Mouse (Mus musculus) heart, embryonic 14.5 days (tissue): Measurements from ENCODE around the gene Piga. TPM values are rescaled to one million over a fixed set of nuclear protein-coding genes. Genes with fewer than 3 reads are reported as not detected.

Experiments used
- ATAC-seq: fragments of 200-750 bp; cut with Nextera tagmentation; 2 replicates; pipeline ENCODE4 v1.8.0; 2017; ENCODE audit warnings: low read depth, moderate TSS enrichment; ENCODE audit not compliant: insufficient number of reproducible peaks, insufficient read depth, low FRiP score
- H3K27ac ChIP-seq, 2 experiments: fragments of 200-500 bp in 1 of 2; fragments of 300-500 bp in 1 of 2; sonication (generic) in 1 of 2; replicated peaks in 1 of 2; 2 replicates each; pipeline ENCODE4 v1.5.1; 2012 to 2014; ENCODE audit warnings: low read depth in 2 of 2, low read length in 2 of 2, control low read depth in 1 of 2, mild to moderate bottlenecking in 1 of 2, mixed read lengths in 1 of 2; ENCODE audit not compliant: control insufficient read depth in 1 of 2, insufficient read depth in 1 of 2
- H3K27me3 ChIP-seq: fragments of 300-500 bp; sonication (generic); 2 replicates; pipeline ENCODE4 v1.6.1; 2014; ENCODE audit warnings: mild to moderate bottlenecking, low read length, control low read depth; ENCODE audit not compliant: control insufficient read depth, insufficient read depth
- H3K36me3 ChIP-seq: fragments of 300-500 bp; sonication (generic); 2 replicates; pipeline ENCODE4 v1.6.1; 2014; ENCODE audit warnings: mild to moderate bottlenecking, control low read depth, low read length, mixed read lengths; ENCODE audit not compliant: control insufficient read depth, insufficient read depth
- H3K4me1 ChIP-seq, 2 experiments: fragments of 200-500 bp in 1 of 2; fragments of 300-500 bp in 1 of 2; sonication (generic) in 1 of 2; 2 replicates each; pipeline ENCODE4 v1.6.1; 2012 to 2014; ENCODE audit warnings: low read length in 2 of 2, control low read depth in 1 of 2, mixed read lengths in 1 of 2; ENCODE audit not compliant: control insufficient read depth in 2 of 2, insufficient read depth in 2 of 2
- H3K4me2 ChIP-seq: fragments of 300-500 bp; sonication (generic); 2 replicates; pipeline ENCODE4 v1.6.1; 2014; ENCODE audit warnings: mild to moderate bottlenecking, low read length
- H3K4me3 ChIP-seq, 2 experiments: fragments of 200-500 bp in 1 of 2; fragments of 300-500 bp in 1 of 2; sonication (generic) in 1 of 2; 2 replicates each; pipeline ENCODE4 v1.5.1; 2012 to 2014; ENCODE audit warnings: low read length in 2 of 2, mild to moderate bottlenecking in 2 of 2, control low read depth in 1 of 2, low read depth in 1 of 2, moderate library complexity in 1 of 2; ENCODE audit not compliant: control insufficient read depth in 1 of 2, insufficient read depth in 1 of 2
- H3K9ac ChIP-seq: fragments of 300-500 bp; sonication (generic); 2 replicates; pipeline ENCODE4 v1.6.1; 2014; ENCODE audit warnings: mild to moderate bottlenecking, low read length
- H3K9me3 ChIP-seq: fragments of 300-500 bp; sonication (generic); 2 replicates; pipeline ENCODE4 v1.6.1; 2016; ENCODE audit warnings: low read length, control low read depth; ENCODE audit not compliant: control insufficient read depth
- WGBS: fragments of 180-500 bp; shearing (Covaris S2); extraction: QIAGEN DNeasy Blood & Tissue Kit; methylation state at CpG from one replicate; pipeline ENCODE4 v1.1.7; 2014; 5-methylcytosine and 5-hydroxymethylcytosine counted together
- polyA plus RNA-seq: library from polyadenylated mRNA; unstranded; fragments of >200 nt; fragmentation: Nextera tagmentation; extraction: Ambion mirVana; gene quantifications from 2 replicates; pipeline ENCODE4 v1.2.1, GENCODE M21; 2014

Gene Piga
- polyA plus RNA-seq, 1 experiment from 2014 or later: 7.9 TPM

DNA sequence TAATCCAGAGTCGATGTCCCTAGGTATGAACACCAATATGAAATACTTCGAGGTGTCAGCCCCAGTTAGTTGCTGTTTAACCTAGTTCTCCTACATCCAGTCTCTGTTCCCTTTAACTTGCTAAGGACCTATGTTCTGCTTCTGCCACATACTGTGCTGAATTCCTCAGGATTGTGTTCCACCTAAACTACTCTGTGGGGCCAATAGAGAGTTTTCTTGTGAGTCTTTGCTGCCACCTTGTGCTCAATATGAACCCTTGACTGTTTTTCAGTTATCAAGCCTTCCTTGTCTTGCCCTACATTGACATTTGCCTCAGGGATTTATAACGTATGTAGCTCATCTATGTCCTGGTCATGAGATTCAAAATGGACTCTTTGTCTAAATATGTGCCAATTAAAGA, 21.1 kb upstream of the Piga start:
- H3K4me3 ChIP-seq: no peak overlapping the region
- H3K27ac ChIP-seq: no peak overlapping the region
- H3K4me2 ChIP-seq: no peak overlapping the region
- ATAC-seq: no peak
- no peaks in the 10 kb centered on the region for H3K27me3 ChIP-seq
- H3K36me3 ChIP-seq: no peaks in the 10 kb centered on the region
- WGBS: 52% methylated on average over 3 of the region's 3 CpGs
- H3K4me1 ChIP-seq: no peaks in the 10 kb centered on the region
- H3K9me3 ChIP-seq: no peaks in the 10 kb centered on the region
- H3K9ac ChIP-seq: no peak overlapping the region

- no peak overlapping the region for H3K27ac ChIP-seq
These were observed 14.4 kb upstream of the Piga start for GRCm38 (mm10) chrX:164405080-164405649.

GRCm38 (mm10) chrX:164406133-164407022, 13.2 kb upstream of the Piga start:
- Histone ChIP-seq H3K4me1 (no peaks in the 10 kb centered on the region), H3K4me3 (no peak overlapping the region), H3K4me2 (no peak overlapping the region), H3K27ac (no peak overlapping the region), H3K9ac (no peak overlapping the region), H3K27me3 (no peaks in the 10 kb centered on the region), H3K36me3 (no peaks in the 10 kb centered on the region), H3K9me3 (no peaks in the 10 kb centered on the region)
- WGBS: 67% methylated on average over 9 of the region's 9 CpGs
- no peak for ATAC-seq

More at GRCm38 (mm10) chrX:164405080-164405649, 14.4 kb upstream of the Piga start:
- no peak overlapping the region for H3K4me3 ChIP-seq
- no peak overlapping the region for H3K4me2 ChIP-seq
- H3K4me1 ChIP-seq: no peaks in the 10 kb centered on the region
- no peaks in the 10 kb centered on the region for H3K36me3 ChIP-seq
- ATAC-seq: no peak
- H3K27me3 ChIP-seq: no peaks in the 10 kb centered on the region
- H3K9ac ChIP-seq: no peak overlapping the region
- H3K9me3 ChIP-seq: no peaks in the 10 kb centered on the region

DNA sequence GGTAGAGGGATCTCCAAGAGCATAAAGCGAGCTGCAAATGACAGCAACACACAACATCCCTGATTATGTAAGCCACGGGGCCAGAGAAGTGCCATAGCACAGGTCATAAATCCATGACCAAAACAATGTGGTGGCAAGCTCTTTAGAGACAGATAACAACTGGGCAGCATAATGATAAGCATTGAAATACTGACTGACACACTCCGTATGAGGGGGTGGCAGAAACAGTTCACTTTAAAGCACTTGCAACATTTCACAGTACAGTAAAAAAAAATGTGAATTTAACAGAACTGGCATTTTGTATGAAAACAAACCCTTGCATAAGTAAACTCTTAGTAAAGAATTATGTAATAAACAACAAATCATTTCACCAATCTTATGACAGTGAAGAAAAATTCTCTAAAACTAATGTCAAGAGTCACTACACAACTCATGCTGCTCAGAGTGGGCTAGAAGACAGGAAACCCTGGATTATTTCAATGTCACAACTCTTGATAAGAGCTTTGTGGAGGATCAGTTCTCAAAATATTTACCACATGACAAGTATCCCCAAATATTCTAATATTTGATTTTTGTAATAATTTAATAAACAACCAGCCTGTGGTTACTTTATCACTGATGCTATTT, 11.2 kb upstream of the Piga start:
- Histone ChIP-seq H3K4me3 (no peak overlapping the region), H3K27ac (no peak overlapping the region), H3K36me3 (no peaks in the 10 kb centered on the region), H3K9ac (no peak overlapping the region), H3K4me2 (no peak overlapping the region), H3K9me3 (no peaks in the 10 kb centered on the region), H3K4me1 (no peaks in the 10 kb centered on the region), H3K27me3 (no peaks in the 10 kb centered on the region)
- WGBS: 45% methylated on average over 3 of the region's 3 CpGs
- ATAC-seq: no peak

DNA sequence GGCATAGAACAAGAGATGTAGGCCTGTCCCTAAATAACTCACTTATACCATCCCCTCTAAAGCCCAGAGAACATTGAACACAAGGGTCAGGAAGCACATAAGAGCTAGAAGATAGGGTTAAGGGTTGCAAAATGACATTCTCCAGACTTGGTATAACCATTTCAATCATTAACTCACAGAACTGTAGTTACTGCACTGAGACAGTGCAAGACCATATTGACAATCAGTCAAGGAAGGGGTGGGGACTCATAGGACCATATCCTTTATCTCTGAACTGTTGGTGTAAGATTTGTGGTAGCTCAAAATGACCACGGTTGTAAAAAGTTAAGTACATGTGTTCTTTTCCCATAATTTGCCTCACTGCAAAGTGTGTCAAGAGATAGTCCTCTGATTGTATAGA, 9.0 kb upstream of the Piga start:
- ATAC-seq: no peak
- H3K36me3 ChIP-seq: no peaks in the 10 kb centered on the region
- no peak overlapping the region for H3K27ac ChIP-seq
- 64% methylated on average over 1 of the region's 1 CpGs for WGBS
- no peak overlapping the region for H3K9ac ChIP-seq
- no peaks in the 10 kb centered on the region for H3K9me3 ChIP-seq
- H3K4me3 ChIP-seq: no peak overlapping the region
- no peaks in the 10 kb centered on the region for H3K27me3 ChIP-seq
- H3K4me1 ChIP-seq: no peaks in the 10 kb centered on the region
- no peak overlapping the region for H3K4me2 ChIP-seq

DNA sequence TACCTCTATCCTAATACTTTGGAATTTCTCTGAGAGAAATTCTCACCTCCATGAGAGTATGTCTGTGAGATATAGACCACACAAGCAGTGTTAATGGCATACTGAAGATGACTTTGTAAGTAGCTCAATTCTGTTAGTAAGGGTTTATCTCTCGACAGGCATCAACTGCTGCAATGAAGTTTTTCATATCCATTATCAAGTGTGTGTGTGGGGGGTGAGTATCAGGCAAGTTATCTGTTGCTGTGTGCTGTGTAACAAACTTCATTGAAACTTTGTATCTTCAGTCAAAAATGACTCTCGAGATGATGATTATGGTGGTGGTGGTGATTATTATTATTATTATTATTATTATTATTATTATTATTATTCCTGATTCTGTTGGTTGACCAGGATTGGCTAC, 2.8 kb upstream of the Piga start:
- H3K4me3 ChIP-seq: no peak overlapping the region
- H3K4me1 ChIP-seq: peaks cover 0 to 6% of the 10 kb centered on the region in 2 experiments; a peak in 1 of 4 replicates
- no peak overlapping the region for H3K4me2 ChIP-seq
- no peak overlapping the region for H3K27ac ChIP-seq
- H3K27me3 ChIP-seq: no peaks in the 10 kb centered on the region
- H3K36me3 ChIP-seq: no peaks in the 10 kb centered on the region
- H3K9ac ChIP-seq: no peak overlapping the region
- no peak for ATAC-seq
- 70% methylated on average over 2 of the region's 2 CpGs for WGBS
- no peaks in the 10 kb centered on the region for H3K9me3 ChIP-seq

DNA sequence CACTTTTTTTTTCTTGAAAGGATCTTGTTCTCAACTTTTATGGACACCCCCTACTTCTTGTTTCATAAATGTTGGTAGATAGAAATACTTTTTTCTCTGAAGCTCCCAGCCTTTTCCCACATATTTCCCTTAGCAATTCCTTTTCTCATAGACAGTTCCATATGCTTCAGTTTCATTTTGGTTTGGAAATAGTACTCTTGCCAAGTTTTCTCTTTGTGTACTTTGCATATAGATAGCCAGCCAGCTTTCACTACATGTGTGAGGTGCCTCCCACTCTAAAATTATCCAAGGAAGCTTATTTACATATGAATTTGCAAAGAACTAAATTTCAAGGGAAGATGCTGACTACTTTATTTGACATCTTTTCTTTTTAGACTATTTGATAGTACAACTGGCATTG, 1.6 kb upstream of the Piga start:
- no peak for ATAC-seq
- Histone ChIP-seq H3K27me3 (no peaks in the 10 kb centered on the region), H3K4me2 (no peak overlapping the region), H3K4me1 (peaks cover 0 to 6% of the 10 kb centered on the region in 2 experiments; a peak in 1 of 4 replicates), H3K4me3 (no peak overlapping the region), H3K9ac (no peak overlapping the region), H3K9me3 (no peaks in the 10 kb centered on the region), H3K27ac (no peak overlapping the region), H3K36me3 (peaks cover 7% of the 10 kb centered on the region)
